Mouse (Mus musculus) CH12.LX (cell line): ENCODE measurements around the gene Alk.

Experiments used
- BHLHE40 ChIP-seq: IDR thresholded peaks from 2 replicates; pipeline ENCODE4 v1.6.1; 2011; ENCODE audit warnings: mild to moderate bottlenecking, low read depth, low read length, improper control_type of control experiment
- CTCF ChIP-seq, 2 experiments: IDR thresholded peaks in 1 of 2; conservative IDR thresholded peaks in 1 of 2; 2 replicates each; pipeline ENCODE4 v1.5.1; 2011 to 2012; ENCODE audit warnings: low read depth in 2 of 2, low read length in 2 of 2, improper control_type of control experiment in 1 of 2, inconsistent platforms in 1 of 2, mild to moderate bottlenecking in 1 of 2, moderate library complexity in 1 of 2
- GABPA ChIP-seq: IDR thresholded peaks from 2 replicates; pipeline ENCODE4 v1.6.1; 2012; ENCODE audit warnings: low read depth, low read length, improper control_type of control experiment, inconsistent platforms; ENCODE audit not compliant: insufficient replicate concordance
- MAX ChIP-seq: IDR thresholded peaks from 2 replicates; pipeline ENCODE4 v1.6.1; 2011; ENCODE audit warnings: low read length, improper control_type of control experiment
- POLR2A ChIP-seq: IDR thresholded peaks from 2 replicates; pipeline ENCODE4 v1.6.1; 2011; ENCODE audit warnings: low read depth, mild to moderate bottlenecking, improper control_type of control experiment, low read length
- SIN3A ChIP-seq: IDR thresholded peaks from 2 replicates; pipeline ENCODE4 v1.6.1; 2012; ENCODE audit warnings: low read length, improper control_type of control experiment, inconsistent platforms
- TCF12 ChIP-seq: IDR thresholded peaks from 2 replicates; pipeline ENCODE4 v1.6.1; 2014; ENCODE audit warnings: low read depth, mild to moderate bottlenecking, inconsistent platforms, low read length, improper control_type of control experiment
- UBTF ChIP-seq: IDR thresholded peaks from 2 replicates; pipeline ENCODE4 v1.6.1; 2012; ENCODE audit warnings: low read depth, mild to moderate bottlenecking, inconsistent platforms, low read length, improper control_type of control experiment, moderate library complexity
- ZKSCAN1 ChIP-seq: IDR thresholded peaks from 2 replicates; pipeline ENCODE4 v1.6.1; 2012; ENCODE audit warnings: low read depth, inconsistent platforms, low read length, improper control_type of control experiment, borderline replicate concordance
- ZMIZ1 ChIP-seq: IDR thresholded peaks from 2 replicates; pipeline ENCODE4 v1.6.1; 2012; ENCODE audit warnings: low read depth, mild to moderate bottlenecking, inconsistent platforms, low read length, improper control_type of control experiment

DNA sequence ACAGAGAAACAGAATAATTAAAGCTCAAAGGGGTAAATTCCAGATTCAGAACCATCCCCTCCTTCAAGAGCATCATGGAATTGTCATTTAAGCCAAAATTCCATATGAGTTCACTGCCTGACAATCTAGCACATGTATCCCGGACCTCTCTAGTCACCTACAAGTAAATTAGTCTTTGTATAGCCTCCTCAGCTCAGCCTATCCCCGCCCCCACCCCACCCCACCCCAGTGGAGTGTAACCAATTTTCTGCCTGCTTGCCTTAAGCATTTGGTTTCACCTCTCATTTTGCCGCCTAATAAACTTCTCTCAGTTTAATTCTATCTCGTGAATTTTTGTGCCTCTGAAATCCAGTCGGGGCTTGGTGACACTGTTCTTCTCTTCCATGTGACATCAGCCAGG lies 41.0 kb downstream of the Alk start:
- TF ChIP-seq POLR2A (no peak), GABPA (no peak), BHLHE40 (no peak), CTCF (conservative IDR thresholded peaks at IDR 0.05 in 1 of 2, IDR thresholded peaks at IDR 0.05 in 1 of 2; ENCODE audit: low read depth in 2 of 2, low read length in 2 of 2) (no peak), TCF12 (no peak), MAX (no peak), ZMIZ1 (no peak), UBTF (no peak), SIN3A (no peak), ZKSCAN1 (no peak)
